Mouse (Mus musculus) kidney, embryonic 14.5 days (tissue): Measurements from ENCODE around the gene Gm10750. TPM values are rescaled to one million over a fixed set of nuclear protein-coding genes. Genes with fewer than 3 reads are reported as not detected.
"Not testable (repeated sequence)": the region's sequence is repeated elsewhere in the genome, so short reads cannot be mapped to it uniquely, and the experiment has no call there.

Experiments used
- ATAC-seq: fragments of 200-750 bp; cut with Nextera tagmentation; 2 replicates; pipeline ENCODE4 v1.8.0; 2017; ENCODE audit warnings: moderate number of reproducible peaks, mild to moderate bottlenecking, moderate TSS enrichment, moderate library complexity; ENCODE audit not compliant: low FRiP score, low TSS enrichment
- H3K27ac ChIP-seq: fragments of 300-500 bp; sonication (generic); 2 replicates; pipeline ENCODE4 v1.5.1; 2014; ENCODE audit warnings: low read depth, mild to moderate bottlenecking, low read length, moderate library complexity, mixed read lengths
- H3K27me3 ChIP-seq: fragments of 300-500 bp; sonication (generic); 2 replicates; pipeline ENCODE4 v1.6.1; 2014; ENCODE audit warnings: mild to moderate bottlenecking, low read length; ENCODE audit not compliant: control insufficient read depth, insufficient read depth
- H3K36me3 ChIP-seq: fragments of 300-500 bp; sonication (generic); 2 replicates; pipeline ENCODE4 v1.6.1; 2014; ENCODE audit warnings: low read length, mixed read lengths; ENCODE audit not compliant: control insufficient read depth, insufficient read depth
- H3K4me1 ChIP-seq: fragments of 300-500 bp; sonication (generic); 2 replicates; pipeline ENCODE4 v1.6.1; 2014; ENCODE audit warnings: low read length, mixed read lengths; ENCODE audit not compliant: control insufficient read depth, insufficient read depth
- H3K4me2 ChIP-seq: fragments of 300-500 bp; sonication (generic); replicated peaks from 2 replicates; pipeline ENCODE4 v1.6.1; 2014; ENCODE audit warnings: low read depth, mild to moderate bottlenecking, low read length
- H3K4me3 ChIP-seq: fragments of 300-500 bp; sonication (generic); 2 replicates; pipeline ENCODE4 v1.5.1; 2014; ENCODE audit warnings: mild to moderate bottlenecking, low read length
- H3K9ac ChIP-seq: fragments of 300-500 bp; sonication (generic); 2 replicates; pipeline ENCODE4 v1.6.1; 2014; ENCODE audit warnings: low read depth, mild to moderate bottlenecking, low read length, moderate library complexity
- H3K9me3 ChIP-seq: fragments of 300-500 bp; sonication (generic); 2 replicates; pipeline ENCODE4 v1.6.1; 2016; ENCODE audit warnings: low read length; ENCODE audit not compliant: control insufficient read depth
- WGBS: fragments of 180-500 bp; shearing (Covaris S2); extraction: QIAGEN DNeasy Blood & Tissue Kit; methylation state at CpG from one replicate; pipeline ENCODE4 v1.1.7; 2014; 5-methylcytosine and 5-hydroxymethylcytosine counted together
- polyA plus RNA-seq: library from polyadenylated mRNA; unstranded; fragments of >200 nt; fragmentation: Nextera tagmentation; extraction: Ambion mirVana; gene quantifications from 2 replicates; pipeline ENCODE4 v1.2.1, GENCODE M21; 2014

The Gm10750 gene
- not detected in 2 replicates for polyA plus RNA-seq

GRCm38 (mm10) chr2:149017137-149017536, at the start of gene Gm10750:
TSS of gene Gm10750 (minus strand) at chr2:149017237.
- not testable (repeated sequence) for H3K36me3 ChIP-seq, H3K27ac ChIP-seq, ATAC-seq

GRCm38 (mm10) chr2:149004826-149005225, 12.2 kb downstream of the Gm10750 start:
- no peaks in the 10 kb centered on the region for H3K36me3 ChIP-seq
- 74% methylated on average over 2 of the region's 2 CpGs for WGBS
- no peak overlapping the region for H3K27ac ChIP-seq
- H3K4me2 ChIP-seq: no peak overlapping the region
- ATAC-seq: no peak
- H3K27me3 ChIP-seq: no peaks in the 10 kb centered on the region
- H3K9me3 ChIP-seq: no peaks in the 10 kb centered on the region
- H3K4me1 ChIP-seq: no peaks in the 10 kb centered on the region
- H3K9ac ChIP-seq: no peak overlapping the region
- no peak overlapping the region for H3K4me3 ChIP-seq

More at GRCm38 (mm10) chr2:149017137-149017536, at the start of gene Gm10750:
- not testable (repeated sequence) for H3K4me2 ChIP-seq, H3K4me1 ChIP-seq, H3K9me3 ChIP-seq, H3K4me3 ChIP-seq, H3K27me3 ChIP-seq, H3K9ac ChIP-seq
- WGBS: 81% methylated on average over 5 of the region's 5 CpGs

- H3K4me1 ChIP-seq: no peaks in the 10 kb centered on the region
- no peak within 1 kb of the TSS for H3K27ac ChIP-seq
- H3K27me3 ChIP-seq: no peaks in the 10 kb centered on the region
- H3K4me3 ChIP-seq: no peak within 1 kb of the TSS
- no peak within 1 kb of the TSS for H3K4me2 ChIP-seq
- no peaks in the 10 kb centered on the region for H3K9me3 ChIP-seq
- H3K36me3 ChIP-seq: no peaks in the 10 kb centered on the region
- ATAC-seq: no peak
- H3K9ac ChIP-seq: no peak within 1 kb of the TSS
Measured at GRCm38 (mm10) chr2:149003151-149003550, 13.9 kb downstream of the Gm10750 start, which contains the start of gene Gm1330. TSS of gene Gm1330 (minus strand) at chr2:149003251.

GRCm38 (mm10) chr2:148995133-148995532, 21.9 kb downstream of the Gm10750 start:
- H3K36me3 ChIP-seq: no peaks in the 10 kb centered on the region
- H3K9me3 ChIP-seq: no peaks in the 10 kb centered on the region
- H3K27me3 ChIP-seq: no peaks in the 10 kb centered on the region
- H3K27ac ChIP-seq: no peak overlapping the region
- H3K4me2 ChIP-seq: no peak overlapping the region
- no peak overlapping the region for H3K4me3 ChIP-seq
- ATAC-seq: no peak
- 95% methylated on average over 2 of the region's 2 CpGs for WGBS
- H3K4me1 ChIP-seq: no peaks in the 10 kb centered on the region
- H3K9ac ChIP-seq: no peak overlapping the region

Other genes with a start within 250 kb of the Gm10750 start
- not detected in 2 replicates for gene Cst11, start 245.7 kb downstream of the Gm10750 start, polyA plus RNA-seq
- gene 8030411F24Rik, start 235.2 kb downstream of the Gm10750 start, polyA plus RNA-seq: not detected in 2 replicates
- not detected in 2 replicates for gene Cst12, start 227.9 kb downstream of the Gm10750 start, polyA plus RNA-seq
- not detected in 2 replicates for gene Cst8, start 218.5 kb downstream of the Gm10750 start, polyA plus RNA-seq
- not detected in 2 replicates for gene Cst13, start 197.2 kb downstream of the Gm10750 start, polyA plus RNA-seq
- not detected in 2 replicates for gene Cst9, start 182.1 kb downstream of the Gm10750 start, polyA plus RNA-seq
- not detected in 2 replicates for gene 9230104L09Rik, start 152.2 kb downstream of the Gm10750 start, polyA plus RNA-seq
- 391 and 459 TPM in 2 replicates for gene Cst3, start 141.5 kb downstream of the Gm10750 start, polyA plus RNA-seq
- gene Gm1330, start 14.0 kb downstream of the Gm10750 start, polyA plus RNA-seq: not detected in 2 replicates